Mouse (Mus musculus): Measurements from ENCODE around the gene Dop1b.
"Not testable (repeated sequence)": the region's sequence is repeated elsewhere in the genome, so short reads cannot be mapped to it uniquely, and the experiment has no call there.

Dop1b gene

GRCm38 (mm10) chr16:93797841-93798492, 86.3 kb downstream of the Dop1b start:
- no peak for DNase-seq

- DNase-seq = no peak
Observed at GRCm38 (mm10) chr16:93798623-93799022, 86.9 kb downstream of the Dop1b start.

- DNase-seq = no peak
Observed at GRCm38 (mm10) chr16:93799071-93799470, 87.4 kb downstream of the Dop1b start.

- no peak for DNase-seq
Observed at GRCm38 (mm10) chr16:93799936-93800335, 88.2 kb downstream of the Dop1b start.

- no peak for DNase-seq
Observed at GRCm38 (mm10) chr16:93807167-93807566, 95.5 kb downstream of the Dop1b start.

- peak; percentile 27 to 46 for DNase-seq
Observed at GRCm38 (mm10) chr16:93807961-93808554, 96.4 kb downstream of the Dop1b start.

- peak; percentile 88 to 89 for DNase-seq
Observed at GRCm38 (mm10) chr16:93815856-93816736, 104.4 kb downstream of the Dop1b start.

GRCm38 (mm10) chr16:93816861-93817260, 105.2 kb downstream of the Dop1b start:
- no peak for DNase-seq

- no peak for DNase-seq
Observed at GRCm38 (mm10) chr16:93817371-93817770, 105.7 kb downstream of the Dop1b start.

- no peak for DNase-seq
Observed at GRCm38 (mm10) chr16:93818691-93819324, 107.1 kb downstream of the Dop1b start.

- no peak for DNase-seq
Observed at GRCm38 (mm10) chr16:93819325-93819696, 107.6 kb downstream of the Dop1b start.

GRCm38 (mm10) chr16:93820040-93820439, 108.3 kb downstream of the Dop1b start:
- no peak for DNase-seq

- DNase-seq = no peak
Observed at GRCm38 (mm10) chr16:93821706-93822105, 110.0 kb downstream of the Dop1b start.

GRCm38 (mm10) chr16:93822433-93823225, 110.9 kb downstream of the Dop1b start:
- DNase-seq = not testable (repeated sequence)

- DNase-seq = no peak
Observed at GRCm38 (mm10) chr16:93824799-93825198, 113.1 kb downstream of the Dop1b start.

GRCm38 (mm10) chr16:93825463-93825862, 113.8 kb downstream of the Dop1b start:
- no peak for DNase-seq

- DNase-seq = no peak
Observed at GRCm38 (mm10) chr16:93826054-93826453, 114.3 kb downstream of the Dop1b start.

GRCm38 (mm10) chr16:93826478-93826877, 114.8 kb downstream of the Dop1b start:
- DNase-seq = not testable (repeated sequence)

- no peak for DNase-seq
Observed at GRCm38 (mm10) chr16:93826909-93827308, 115.2 kb downstream of the Dop1b start.

GRCm38 (mm10) chr16:93829526-93829925, 117.8 kb downstream of the Dop1b start:
- no peak for DNase-seq

- no peak for DNase-seq
Observed at GRCm38 (mm10) chr16:93830071-93830470, 118.4 kb downstream of the Dop1b start.

- no peak for DNase-seq
Observed at GRCm38 (mm10) chr16:93830916-93831315, 119.2 kb downstream of the Dop1b start.
